Mouse (Mus musculus) liver, postnatal 0 days (tissue): ENCODE results near the gene Tmem45a.

Experiments
- CTCF ChIP-seq: sonication (generic); IDR thresholded peaks from 2 replicates; pipeline ENCODE4 v1.5.1; 2016; ENCODE audit warnings: antibody characterized with exemption, low read depth
- EP300 ChIP-seq: IDR thresholded peaks from 2 replicates; pipeline ENCODE4 v1.6.1; 2016; ENCODE audit warnings: antibody characterized with exemption, low read depth, mild to moderate bottlenecking

GRCm38 (mm10) chr16:56908986-56909385, 23.0 kb upstream of the Tmem45a start:
- TF ChIP-seq CTCF: no peak
- TF ChIP-seq EP300: no peak
